Comparison of ENCODE assay signal across 8 mouse cellular contexts in the genomic region with DNA sequence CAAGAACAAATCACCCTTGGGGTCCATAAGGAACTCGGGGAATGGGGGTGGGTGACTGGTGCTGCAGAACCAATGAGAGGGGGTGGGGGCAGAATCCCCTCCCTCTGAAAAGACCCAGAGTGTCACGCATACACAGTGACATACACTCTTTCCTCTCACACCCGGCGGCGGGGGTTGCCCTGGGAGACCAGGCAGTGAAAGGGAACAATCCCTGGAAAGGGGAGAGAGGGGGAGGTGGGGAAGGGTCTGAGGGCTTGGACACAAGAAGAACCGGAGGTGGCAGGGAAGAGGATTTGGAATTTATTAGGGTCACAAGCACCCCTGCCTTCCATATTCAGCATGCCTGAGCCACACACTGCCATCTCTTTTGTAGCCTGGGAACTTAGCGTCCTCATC. TPM values are rescaled to one million over a fixed set of nuclear protein-coding genes. Genes with fewer than 3 reads are reported as not detected.
A peak's percentile ranks its signal among the peaks of the same experiment; 100 is the strongest.
DNase-seq lines count a peak whose midpoint lies in the region; ATAC-seq and TF ChIP-seq lines count a peak whose summit lies in the region.

No protein-coding gene starts in this region.

- 0 out of 2 replicates have a peak, but pooled peaks cover under 1% of the 10 kb centered on the region for H3K9me3 ChIP-seq in heart, embryonic 12.5 days (replicated peaks)
- no peaks in the 10 kb centered on the region for H3K9me3 ChIP-seq in forebrain, embryonic 11.5 days (ENCODE audit: control insufficient read depth, low read length)
- no peaks in the 10 kb centered on the region; the same call in 1 of the 2 replicates for H3K9me3 ChIP-seq in liver, embryonic 12.5 days (replicated peaks)

- 0 out of 2 replicates have a peak, but pooled peaks cover under 1% of the 10 kb centered on the region for H3K79me2 ChIP-seq in heart, adult 2 months (replicated peaks; ENCODE audit: control insufficient read depth, insufficient read depth, low read length)

- 21% methylated on average over 7 of the region's 7 CpGs for WGBS in heart, embryonic 12.5 days
- 58% methylated on average over 7 of the region's 7 CpGs for WGBS in heart, adult 2 months
- WGBS in forebrain, embryonic 11.5 days: 2% methylated on average over 7 of the region's 7 CpGs
- WGBS in liver, embryonic 12.5 days (ENCODE audit: insufficient replicate concordance): 46% methylated on average over 7 of the region's 7 CpGs

- peaks cover 45% of the 10 kb centered on the region for H3K36me3 ChIP-seq in heart, embryonic 12.5 days
- H3K36me3 ChIP-seq in heart, adult 2 months (ENCODE audit: control insufficient read depth, insufficient read depth, low read length): peaks cover 2% of the 10 kb centered on the region; the same call in 1 of the 2 replicates
- H3K36me3 ChIP-seq in forebrain, embryonic 11.5 days (ENCODE audit: control insufficient read depth, insufficient read depth, low read length): peaks cover 30% of the 10 kb centered on the region
- peaks cover 50% of the 10 kb centered on the region for H3K36me3 ChIP-seq in liver, embryonic 12.5 days

- intact Hi-C loops in heart, adult 2 months (cut with DNase I): loop anchor here (2.0 kb wide), 1 partner anchor 71 kb away; a partner anchor contains a TSS

- TF ChIP-seq POLR2A in heart, adult 2 months (IDR thresholded peaks at IDR 0.05; ENCODE audit: insufficient read depth, low read depth, low read length): no peak

- no peak for ATAC-seq in heart, embryonic 12.5 days (ENCODE audit: insufficient number of reproducible peaks, low FRiP score)
- ATAC-seq in forebrain, embryonic 11.5 days (replicated peaks; ENCODE audit: low FRiP score): peak; percentile 77
- no peak for ATAC-seq in liver, embryonic 12.5 days
- no peak for ATAC-seq in activated CD4-positive, CD25-positive, alpha-beta regulatory T cell, adult 4 months

- H3K4me2 ChIP-seq in heart, embryonic 12.5 days: peak overlapping the region; percentile 95
- peak overlapping the region; percentile 86 for H3K4me2 ChIP-seq in forebrain, embryonic 11.5 days (ENCODE audit: low read depth, low read length, severe bottlenecking)
- H3K4me2 ChIP-seq in liver, embryonic 12.5 days: peak overlapping the region; percentile 99

- DNase-seq in heart, adult 2 months: no peak
- DNase-seq in R1 (ENCODE audit: low read depth, low spot score): peak; percentile 61
- peak; percentile 96 for DNase-seq in forebrain, embryonic 11.5 days (ENCODE audit: low spot score)
- DNase-seq in testis, postnatal 10 days (ENCODE audit: low spot score): peak; percentile 49
- no peak for DNase-seq in spleen, postnatal 10 days (ENCODE audit: low spot score in 2 of 2)

- H3K27me3 ChIP-seq in heart, embryonic 12.5 days (replicated peaks): no peaks in the 10 kb centered on the region
- H3K27me3 ChIP-seq in heart, adult 2 months (ENCODE audit: control insufficient read depth, insufficient read depth, low read length): no peaks in the 10 kb centered on the region
- H3K27me3 ChIP-seq in forebrain, embryonic 11.5 days (ENCODE audit: control insufficient read depth, insufficient read depth, low read length): no peaks in the 10 kb centered on the region
- H3K27me3 ChIP-seq in liver, embryonic 12.5 days (replicated peaks): no peaks in the 10 kb centered on the region

- peak overlapping the region; percentile 91 for H3K9ac ChIP-seq in heart, embryonic 12.5 days
- H3K9ac ChIP-seq in heart, adult 2 months (ENCODE audit: low read depth, low read length): no peak overlapping the region
- H3K9ac ChIP-seq in forebrain, embryonic 11.5 days (ENCODE audit: low read length): peak overlapping the region; percentile 95
- H3K9ac ChIP-seq in liver, embryonic 12.5 days: peak overlapping the region; percentile 86

- no peak for TF ChIP-seq CTCF in heart, adult 2 months (IDR thresholded peaks at IDR 0.05)

- H3K27ac ChIP-seq in heart, embryonic 12.5 days (ENCODE audit: poor library complexity, severe bottlenecking): no peak overlapping the region
- no peak overlapping the region for H3K27ac ChIP-seq in heart, adult 2 months
- peak overlapping the region; percentile 99 for H3K27ac ChIP-seq in forebrain, embryonic 11.5 days (ENCODE audit: low read depth, low read length)
- no peak overlapping the region for H3K27ac ChIP-seq in liver, embryonic 12.5 days

- H3K4me1 ChIP-seq in heart, embryonic 12.5 days (replicated peaks): peaks cover 58% of the 10 kb centered on the region
- peaks cover 12% of the 10 kb centered on the region for H3K4me1 ChIP-seq in heart, adult 2 months (ENCODE audit: control insufficient read depth, insufficient read depth, low read length)
- peaks cover 42% of the 10 kb centered on the region for H3K4me1 ChIP-seq in forebrain, embryonic 11.5 days (replicated peaks; ENCODE audit: control insufficient read depth, insufficient read depth, low read length)
- H3K4me1 ChIP-seq in liver, embryonic 12.5 days: peaks cover 68% of the 10 kb centered on the region

- H3K4me3 ChIP-seq in heart, embryonic 12.5 days: peak overlapping the region; percentile 75
- no peak overlapping the region for H3K4me3 ChIP-seq in heart, adult 2 months
- H3K4me3 ChIP-seq in forebrain, embryonic 11.5 days (ENCODE audit: low read depth, low read length): peak overlapping the region; percentile 92
- H3K4me3 ChIP-seq in liver, embryonic 12.5 days: no peak overlapping the region

- TF ChIP-seq EP300 in heart, adult 2 months (IDR thresholded peaks at IDR 0.05; ENCODE audit: insufficient read depth, low read depth, low read length): no peak

RNA-seq across cellular contexts. Expression of a gene that starts 1.3 kb away (rescaled TPM):
- polyA plus RNA-seq in heart, embryonic 12.5 days (2016; fragmentation: Nextera tagmentation; extraction: Ambion mirVana): 14.9 and 16.5 TPM in 2 replicates
- 10 to 100 TPM; 13.0 to 13.1 TPM for total RNA-seq in heart, adult 2 months (2021)
- polyA plus RNA-seq in heart, adult 2 months (2012; rRNA removed): 18.6 and 20.8 TPM in 2 replicates
- 7.5 and 8.3 TPM in 2 replicates for polyA plus RNA-seq in forebrain, embryonic 11.5 days (2014; fragmentation: Nextera tagmentation; extraction: Ambion mirVana)
- polyA plus RNA-seq in liver, embryonic 12.5 days (2016; fragmentation: Nextera tagmentation; extraction: Ambion mirVana): 10.6 and 10.7 TPM in 2 replicates
- polyA plus RNA-seq in activated CD4-positive, CD25-positive, alpha-beta regulatory T cell, adult 4 months (2017; shearing (Covaris generic)): 1 to 10 TPM; 2.2 to 3.4 TPM

RNA-seq across cellular contexts. Expression of a gene that starts 2.1 kb away (rescaled TPM):
- 46.7 and 48.0 TPM in 2 replicates for polyA plus RNA-seq in heart, embryonic 12.5 days (2016; fragmentation: Nextera tagmentation; extraction: Ambion mirVana)
- total RNA-seq in heart, adult 2 months (2021): 100 to 1,000 TPM; 112 to 138 TPM
- polyA plus RNA-seq in heart, adult 2 months (2012; rRNA removed): 87.0 and 91.6 TPM in 2 replicates
- polyA plus RNA-seq in forebrain, embryonic 11.5 days (2014; fragmentation: Nextera tagmentation; extraction: Ambion mirVana): 81.7 and 101 TPM in 2 replicates
- 33.2 and 36.1 TPM in 2 replicates for polyA plus RNA-seq in liver, embryonic 12.5 days (2016; fragmentation: Nextera tagmentation; extraction: Ambion mirVana)
- polyA plus RNA-seq in activated CD4-positive, CD25-positive, alpha-beta regulatory T cell, adult 4 months (2017; shearing (Covaris generic)): 10 to 100 TPM; 29.3 to 35.2 TPM

RNA-seq across cellular contexts. Expression of a gene that starts 5.7 kb away (rescaled TPM):
- 128 and 130 TPM in 2 replicates for polyA plus RNA-seq in heart, embryonic 12.5 days (2016; fragmentation: Nextera tagmentation; extraction: Ambion mirVana)
- total RNA-seq in heart, adult 2 months (2021): 10 to 100 TPM; 76.0 to 79.8 TPM
- 64.0 and 72.5 TPM in 2 replicates for polyA plus RNA-seq in heart, adult 2 months (2012; rRNA removed)
- 99.6 and 104 TPM in 2 replicates for polyA plus RNA-seq in forebrain, embryonic 11.5 days (2014; fragmentation: Nextera tagmentation; extraction: Ambion mirVana)
- polyA plus RNA-seq in liver, embryonic 12.5 days (2016; fragmentation: Nextera tagmentation; extraction: Ambion mirVana): 91.7 and 96.0 TPM in 2 replicates
- 10 to 100 TPM; 34.6 to 49.4 TPM for polyA plus RNA-seq in activated CD4-positive, CD25-positive, alpha-beta regulatory T cell, adult 4 months (2017; shearing (Covaris generic))

RNA-seq across cellular contexts. Expression of a gene that starts 5.9 kb away (rescaled TPM):
- 34.7 and 36.9 TPM in 2 replicates for polyA plus RNA-seq in heart, embryonic 12.5 days (2016; fragmentation: Nextera tagmentation; extraction: Ambion mirVana)
- 10 to 100 TPM; 39.1 to 42.4 TPM for total RNA-seq in heart, adult 2 months (2021)
- polyA plus RNA-seq in heart, adult 2 months (2012; rRNA removed): 38.8 and 41.3 TPM in 2 replicates
- 32.8 and 40.3 TPM in 2 replicates for polyA plus RNA-seq in forebrain, embryonic 11.5 days (2014; fragmentation: Nextera tagmentation; extraction: Ambion mirVana)
- polyA plus RNA-seq in liver, embryonic 12.5 days (2016; fragmentation: Nextera tagmentation; extraction: Ambion mirVana): 29.2 and 31.3 TPM in 2 replicates
- polyA plus RNA-seq in activated CD4-positive, CD25-positive, alpha-beta regulatory T cell, adult 4 months (2017; shearing (Covaris generic)): 1 to 10 TPM; 7.2 to 9.0 TPM

RNA-seq across cellular contexts. Expression of a gene that starts 13.5 kb away (rescaled TPM):
- polyA plus RNA-seq in heart, embryonic 12.5 days (2016; fragmentation: Nextera tagmentation; extraction: Ambion mirVana): 0.48 and 0.83 TPM in 2 replicates
- 1 to 10 TPM in 1 of 2 experiments, under 1 TPM in 1; 0.89 to 1.8 TPM for total RNA-seq in heart, adult 2 months (2021)
- 0.98 and 1.7 TPM in 2 replicates for polyA plus RNA-seq in heart, adult 2 months (2012; rRNA removed)
- 1.3 and 1.7 TPM in 2 replicates for polyA plus RNA-seq in forebrain, embryonic 11.5 days (2014; fragmentation: Nextera tagmentation; extraction: Ambion mirVana)
- 0.37 and 0.54 TPM in 2 replicates for polyA plus RNA-seq in liver, embryonic 12.5 days (2016; fragmentation: Nextera tagmentation; extraction: Ambion mirVana)
- polyA plus RNA-seq in activated CD4-positive, CD25-positive, alpha-beta regulatory T cell, adult 4 months (2017; shearing (Covaris generic)): under 1 TPM; 0.07 to 0.20 TPM

Comparison
In these comparisons a context has a peak if more than half of its experiments do, and no peak if none do; other contexts are left out.
1. H3K4me3 ChIP-seq: peak in heart, embryonic 12.5 days (single experiment) and forebrain, embryonic 11.5 days (single experiment); none in heart, adult 2 months (single experiment) and liver, embryonic 12.5 days (single experiment).
2. DNase-seq: peak in R1 (single experiment), forebrain, embryonic 11.5 days (single experiment) and testis, postnatal 10 days (single experiment); none in heart, adult 2 months (0 of 2) and spleen, postnatal 10 days (0 of 2).
3. Peak in every context shown above with its lines, with median percentiles within 50 percentile points of each other: H3K4me2 ChIP-seq.